Mouse (Mus musculus) right cerebral cortex, adult 2 months (tissue): ENCODE measurements around the gene Ube2v1.

Experiments used
- DNase-seq, 2 experiments: peaks; one replicate each; pipeline ENCODE4 v3.0.0; 2021 to 2022; ENCODE audit warnings: low spot score in 2 of 2

The Ube2v1 gene

GRCm38 (mm10) chr2:167631591-167632448 lies at the start of gene Ube2v1:
Gene Ube2v1 (minus strand): TSS chr2:167632095.
- DNase-seq: peak; percentile 95 to 97

GRCm38 (mm10) chr2:167680657-167681056 lies 48.8 kb upstream of the Ube2v1 start:
- no peak for DNase-seq

- peak; percentile 76 to 84 for DNase-seq
These were observed 48.1 kb upstream of the Ube2v1 start for GRCm38 (mm10) chr2:167679902-167680430.

- DNase-seq: no peak
These were observed 46.7 kb upstream of the Ube2v1 start for GRCm38 (mm10) chr2:167678600-167678999.

GRCm38 (mm10) chr2:167675120-167675909 lies 43.4 kb upstream of the Ube2v1 start:
- no peak for DNase-seq

GRCm38 (mm10) chr2:167672212-167672685 lies 40.4 kb upstream of the Ube2v1 start:
- no peak for DNase-seq

GRCm38 (mm10) chr2:167671101-167671633 lies 39.3 kb upstream of the Ube2v1 start:
- DNase-seq: no peak

GRCm38 (mm10) chr2:167669398-167669797 lies 37.5 kb upstream of the Ube2v1 start:
- no peak for DNase-seq

GRCm38 (mm10) chr2:167668426-167668825 lies 36.5 kb upstream of the Ube2v1 start:
- DNase-seq: no peak

GRCm38 (mm10) chr2:167665972-167666713 lies 34.2 kb upstream of the Ube2v1 start:
- no peak for DNase-seq

GRCm38 (mm10) chr2:167662713-167663112 lies 30.8 kb upstream of the Ube2v1 start:
- DNase-seq: no peak

GRCm38 (mm10) chr2:167661270-167662203 lies 29.6 kb upstream of the Ube2v1 start, which contains the start of gene Gm20431:
Gene Gm20431 (minus strand): TSS chr2:167661496.
- DNase-seq: peak; percentile 92 to 95

- DNase-seq: no peak
These were observed 28.7 kb upstream of the Ube2v1 start for GRCm38 (mm10) chr2:167660611-167660971.

- DNase-seq: peak in 1 of 2 experiments; percentile 49
These were observed 28.1 kb upstream of the Ube2v1 start for GRCm38 (mm10) chr2:167659847-167660610.

GRCm38 (mm10) chr2:167659177-167659846 lies 27.4 kb upstream of the Ube2v1 start:
- DNase-seq: no peak

- no peak for DNase-seq
These were observed 26.8 kb upstream of the Ube2v1 start for GRCm38 (mm10) chr2:167658712-167659111.

- no peak for DNase-seq
These were observed 26.1 kb upstream of the Ube2v1 start for GRCm38 (mm10) chr2:167657973-167658372.

GRCm38 (mm10) chr2:167656629-167657478 lies 25.0 kb upstream of the Ube2v1 start:
- DNase-seq: no peak
